Comparison of ENCODE assay signal across 8 mouse cellular contexts in the genomic region with DNA sequence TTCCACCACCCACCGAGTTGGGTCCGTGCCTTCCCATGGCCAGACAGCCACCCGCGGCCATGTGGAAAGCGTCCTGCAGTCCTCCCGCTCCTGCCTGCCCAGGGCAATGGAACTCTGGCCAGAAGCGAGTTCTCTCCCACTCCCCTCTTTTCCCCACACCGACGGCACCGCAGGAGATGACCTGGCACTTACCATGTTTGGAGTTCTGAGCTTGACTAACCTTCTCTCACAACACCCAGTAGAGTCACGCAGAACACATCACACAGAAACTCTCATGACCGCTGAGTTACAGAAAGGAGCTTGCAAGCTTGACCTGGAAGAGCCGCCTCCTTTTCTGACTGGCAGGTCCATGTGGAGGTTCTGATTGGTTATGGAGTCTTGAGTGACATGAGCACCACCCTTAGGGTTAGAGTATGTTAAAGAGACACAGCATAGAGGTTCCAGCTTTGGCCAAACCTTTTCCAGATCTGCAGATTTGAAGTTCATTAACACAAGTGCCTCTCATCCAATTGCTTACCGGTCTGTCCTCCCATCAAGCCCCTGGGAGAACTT. TPM values are rescaled to one million over a fixed set of nuclear protein-coding genes. Genes with fewer than 3 reads are reported as not detected.
DNase-seq lines count a peak whose midpoint lies in the region; ATAC-seq lines count a peak whose summit lies in the region.
"Not testable (repeated sequence)": the region's sequence is repeated elsewhere in the genome, so short reads cannot be mapped to it uniquely, and the experiment has no call there.

Zfp931 (minus strand) TSS at position 311 of the 552 bp plus-strand sequence.

- peak within 1 kb of the TSS; percentile 46 for H3K4me3 ChIP-seq in embryonic facial prominence, embryonic 12.5 days
- peak within 1 kb of the TSS; percentile 32 for H3K4me3 ChIP-seq in hindbrain, embryonic 14.5 days (replicated peaks; ENCODE audit: low read length)
- peak within 1 kb of the TSS; percentile 45 for H3K4me3 ChIP-seq in limb, embryonic 15.5 days
- peak within 1 kb of the TSS; percentile 55 for H3K4me3 ChIP-seq in midbrain, embryonic 10.5 days
- H3K4me3 ChIP-seq in stomach, embryonic 15.5 days (replicated peaks): peak within 1 kb of the TSS; percentile 49

- H3K9ac ChIP-seq in embryonic facial prominence, embryonic 12.5 days: peak within 1 kb of the TSS; percentile 45; the same call in 1 of the 2 replicates
- H3K9ac ChIP-seq in hindbrain, embryonic 14.5 days: peak within 1 kb of the TSS; percentile 47; the same call in 1 of the 2 replicates
- H3K9ac ChIP-seq in limb, embryonic 15.5 days; stomach, embryonic 15.5 days: not testable (repeated sequence)

- H3K9me3 ChIP-seq in embryonic facial prominence, embryonic 12.5 days; hindbrain, embryonic 14.5 days (ENCODE audit: control insufficient read depth, low read length); limb, embryonic 15.5 days; midbrain, embryonic 10.5 days (replicated peaks); stomach, embryonic 15.5 days: not testable (repeated sequence)

- not testable (repeated sequence) for H3K27me3 ChIP-seq in embryonic facial prominence, embryonic 12.5 days; hindbrain, embryonic 14.5 days (ENCODE audit: control insufficient read depth, insufficient read depth, low read length); limb, embryonic 15.5 days; midbrain, embryonic 10.5 days (ENCODE audit: low read depth, poor library complexity, severe bottlenecking); stomach, embryonic 15.5 days (replicated peaks)

- not testable (repeated sequence) for H3K4me1 ChIP-seq in embryonic facial prominence, embryonic 12.5 days; hindbrain, embryonic 14.5 days (replicated peaks; ENCODE audit: control insufficient read depth, insufficient read depth, low read length); limb, embryonic 15.5 days; midbrain, embryonic 10.5 days; stomach, embryonic 15.5 days

- ATAC-seq in embryonic facial prominence, embryonic 12.5 days (ENCODE audit: insufficient number of reproducible peaks, insufficient read depth, low FRiP score, low TSS enrichment); hindbrain, embryonic 14.5 days (ENCODE audit: low FRiP score); limb, embryonic 15.5 days (ENCODE audit: insufficient number of reproducible peaks, low FRiP score, low TSS enrichment, low read depth); stomach, embryonic 15.5 days (ENCODE audit: insufficient read depth, low FRiP score, low read depth): not testable (repeated sequence)

- not testable (repeated sequence) for H3K27ac ChIP-seq in embryonic facial prominence, embryonic 12.5 days; hindbrain, embryonic 14.5 days; limb, embryonic 15.5 days; midbrain, embryonic 10.5 days (replicated peaks); stomach, embryonic 15.5 days

- WGBS in embryonic facial prominence, embryonic 12.5 days: 0% methylated on average over 7 of the region's 14 CpGs
- WGBS in hindbrain, embryonic 14.5 days: 0% methylated on average over 2 of the region's 14 CpGs
- 0% methylated on average over 6 of the region's 14 CpGs for WGBS in limb, embryonic 15.5 days
- 0% methylated on average over 7 of the region's 14 CpGs for WGBS in midbrain, embryonic 10.5 days
- WGBS in stomach, embryonic 15.5 days: 0% methylated on average over 8 of the region's 14 CpGs

- not testable (repeated sequence) for H3K36me3 ChIP-seq in embryonic facial prominence, embryonic 12.5 days; hindbrain, embryonic 14.5 days (replicated peaks; ENCODE audit: control insufficient read depth, insufficient read depth); limb, embryonic 15.5 days; midbrain, embryonic 10.5 days; stomach, embryonic 15.5 days

- not testable (repeated sequence) for DNase-seq in adrenal gland, adult 18-20 months (ENCODE audit: low spot score in 2 of 2); hindbrain, embryonic 14.5 days (ENCODE audit: low spot score); midbrain, embryonic 10.5 days (ENCODE audit: low spot score)
- DNase-seq in heart, adult 18-20 months: peak in 1 of 2 experiments; percentile 35
- peak; percentile 35 to 38 for DNase-seq in layer of hippocampus, adult 8-10 months (ENCODE audit: low spot score in 2 of 2)

- H3K4me2 ChIP-seq in embryonic facial prominence, embryonic 12.5 days (replicated peaks): peak within 1 kb of the TSS; percentile 48
- peak within 1 kb of the TSS; percentile 50 for H3K4me2 ChIP-seq in hindbrain, embryonic 14.5 days (replicated peaks)
- H3K4me2 ChIP-seq in limb, embryonic 15.5 days: peak within 1 kb of the TSS; percentile 46
- H3K4me2 ChIP-seq in stomach, embryonic 15.5 days: peak within 1 kb of the TSS; percentile 51

RNA-seq across cellular contexts. Expression of gene Zfp931, which starts in this region (rescaled TPM):
- 10 to 100 TPM; 21.3 to 31.7 TPM for total RNA-seq in adrenal gland, adult 18-20 months (2021)
- polyA plus RNA-seq in embryonic facial prominence, embryonic 12.5 days (2016; fragmentation: Nextera tagmentation; extraction: Ambion mirVana): 20.4 and 20.8 TPM in 2 replicates
- 10 to 100 TPM; 13.2 to 14.2 TPM for total RNA-seq in heart, adult 18-20 months (2021)
- 14.6 and 14.9 TPM in 2 replicates for polyA plus RNA-seq in hindbrain, embryonic 14.5 days (2014; fragmentation: Nextera tagmentation; extraction: Ambion mirVana)
- 10 to 100 TPM; 23.3 to 36.1 (median 27.2) TPM for total RNA-seq in layer of hippocampus, adult 8-10 months (2022)
- polyA plus RNA-seq in limb, embryonic 15.5 days (2015; fragmentation: Nextera tagmentation; extraction: Ambion mirVana): 14.2 and 15.8 TPM in 2 replicates
- 17.6 and 18.0 TPM in 2 replicates for polyA plus RNA-seq in midbrain, embryonic 10.5 days (2016; fragmentation: Nextera tagmentation; extraction: Ambion mirVana)
- 19.1 and 20.7 TPM in 2 replicates for polyA plus RNA-seq in stomach, embryonic 15.5 days (2015; fragmentation: Nextera tagmentation; extraction: Ambion mirVana)
